Mouse (Mus musculus) testis, adult 2 months (tissue): ENCODE measurements around the gene Tmem82.

Source experiments
- CTCF ChIP-seq: fragments of 200-500 bp; IDR thresholded peaks from 2 replicates; pipeline ENCODE4 v1.5.1; 2012; ENCODE audit warnings: low read depth, mild to moderate bottlenecking, inconsistent platforms, low read length, moderate library complexity; ENCODE audit not compliant: control insufficient read depth, insufficient read depth, insufficient replicate concordance
- POLR2A ChIP-seq: fragments of 200-500 bp; IDR thresholded peaks from 2 replicates; pipeline ENCODE4 v1.6.1; 2012; ENCODE audit warnings: low read depth, mild to moderate bottlenecking, inconsistent platforms, low read length, moderate library complexity; ENCODE audit not compliant: control insufficient read depth

GRCm38 (mm10) chr4:141624134-141624533, 5.7 kb upstream of the Tmem82 start:
- no peak for TF ChIP-seq CTCF
- TF ChIP-seq POLR2A = no peak
